Mouse (Mus musculus): ENCODE measurements around the gene Pdpn. TPM values are rescaled to one million over a fixed set of nuclear protein-coding genes. Genes with fewer than 3 reads are reported as not detected.

The Pdpn gene
- total and polyA plus RNA-seq, 2 experiments from 2014 or later: 33.6 to 37.6 TPM

- DNase-seq (ENCODE audit: low spot score) (no peak), ATAC-seq (ENCODE audit: low FRiP score) (no peak)
- H3K4me2 ChIP-seq (ENCODE audit: low read depth, low read length, poor library complexity, severe bottlenecking): no peak overlapping the region
- no peak overlapping the region for H3K9ac ChIP-seq (replicated peaks; ENCODE audit: low read length, poor library complexity, severe bottlenecking)
- peak; percentile 56 for TF ChIP-seq CTCF (IDR thresholded peaks at IDR 0.05)
- no peak overlapping the region for H3K27ac ChIP-seq (ENCODE audit: low read depth, low read length)
- H3K9me3 ChIP-seq (ENCODE audit: low read length): no peaks in the 10 kb centered on the region
- H3K4me3 ChIP-seq (ENCODE audit: low read depth, low read length): no peak overlapping the region
- H3K27me3 ChIP-seq (ENCODE audit: insufficient read depth, low read length): no peaks in the 10 kb centered on the region
- WGBS: 83% methylated on average over 5 of the region's 5 CpGs
- no peaks in the 10 kb centered on the region for H3K4me1 ChIP-seq (ENCODE audit: insufficient read depth, low read length)
- no peaks in the 10 kb centered on the region for H3K36me3 ChIP-seq (ENCODE audit: insufficient read depth, low read length)
These were observed 51.3 kb downstream of the Pdpn start for GRCm38 (mm10) chr4:143248050-143248449.

- Histone ChIP-seq H3K4me2 (ENCODE audit: low read depth, low read length, poor library complexity, severe bottlenecking) (no peak overlapping the region), H3K4me3 (ENCODE audit: low read depth, low read length) (no peak overlapping the region), H3K27ac (ENCODE audit: low read depth, low read length) (no peak overlapping the region), H3K4me1 (ENCODE audit: insufficient read depth, low read length) (no peaks in the 10 kb centered on the region), H3K27me3 (ENCODE audit: insufficient read depth, low read length) (no peaks in the 10 kb centered on the region), H3K36me3 (ENCODE audit: insufficient read depth, low read length) (no peaks in the 10 kb centered on the region), H3K9ac (replicated peaks; ENCODE audit: low read length, poor library complexity, severe bottlenecking) (no peak overlapping the region), H3K9me3 (ENCODE audit: low read length) (no peaks in the 10 kb centered on the region)
- TF ChIP-seq CTCF (IDR thresholded peaks at IDR 0.05): no peak
- 77% methylated on average over 9 of the region's 9 CpGs for WGBS
- DNase-seq (ENCODE audit: low spot score) (no peak), ATAC-seq (ENCODE audit: low FRiP score) (no peak)
These were observed 58.1 kb downstream of the Pdpn start for GRCm38 (mm10) chr4:143241294-143241693.

GRCm38 (mm10) chr4:143239615-143240201 is 59.7 kb downstream of the Pdpn start:
- no peak overlapping the region for H3K4me3 ChIP-seq (ENCODE audit: low read depth, low read length)
- H3K9ac ChIP-seq (replicated peaks; ENCODE audit: low read length, poor library complexity, severe bottlenecking): no peak overlapping the region
- no peaks in the 10 kb centered on the region for H3K27me3 ChIP-seq (ENCODE audit: insufficient read depth, low read length)
- TF ChIP-seq CTCF (IDR thresholded peaks at IDR 0.05): no peak
- DNase-seq (ENCODE audit: low spot score): no peak
- no peaks in the 10 kb centered on the region for H3K9me3 ChIP-seq (ENCODE audit: low read length)
- no peak for ATAC-seq (ENCODE audit: low FRiP score)
- 95% methylated on average over 9 of the region's 9 CpGs for WGBS
- no peak overlapping the region for H3K4me2 ChIP-seq (ENCODE audit: low read depth, low read length, poor library complexity, severe bottlenecking)
- H3K36me3 ChIP-seq (ENCODE audit: insufficient read depth, low read length): no peaks in the 10 kb centered on the region
- no peak overlapping the region for H3K27ac ChIP-seq (ENCODE audit: low read depth, low read length)
- H3K4me1 ChIP-seq (ENCODE audit: insufficient read depth, low read length): no peaks in the 10 kb centered on the region

- Histone ChIP-seq H3K27me3 (ENCODE audit: insufficient read depth, low read length) (no peaks in the 10 kb centered on the region), H3K9ac (replicated peaks; ENCODE audit: low read length, poor library complexity, severe bottlenecking) (no peak overlapping the region), H3K36me3 (ENCODE audit: insufficient read depth, low read length) (no peaks in the 10 kb centered on the region), H3K9me3 (ENCODE audit: low read length) (no peaks in the 10 kb centered on the region), H3K4me1 (ENCODE audit: insufficient read depth, low read length) (no peaks in the 10 kb centered on the region), H3K4me3 (ENCODE audit: low read depth, low read length) (no peak overlapping the region), H3K27ac (ENCODE audit: low read depth, low read length) (no peak overlapping the region), H3K4me2 (ENCODE audit: low read depth, low read length, poor library complexity, severe bottlenecking) (no peak overlapping the region)
- no peak for ATAC-seq (ENCODE audit: low FRiP score)
- no peak for TF ChIP-seq CTCF (IDR thresholded peaks at IDR 0.05)
- no peak for DNase-seq (ENCODE audit: low spot score)
- 93% methylated on average over 5 of the region's 5 CpGs for WGBS
These were observed 60.2 kb downstream of the Pdpn start for GRCm38 (mm10) chr4:143239117-143239516.

- Histone ChIP-seq H3K9me3 (ENCODE audit: low read length) (no peaks in the 10 kb centered on the region), H3K4me3 (ENCODE audit: low read depth, low read length) (no peak overlapping the region), H3K27ac (ENCODE audit: low read depth, low read length) (no peak overlapping the region), H3K9ac (replicated peaks; ENCODE audit: low read length, poor library complexity, severe bottlenecking) (no peak overlapping the region), H3K4me1 (ENCODE audit: insufficient read depth, low read length) (no peaks in the 10 kb centered on the region), H3K4me2 (ENCODE audit: low read depth, low read length, poor library complexity, severe bottlenecking) (no peak overlapping the region), H3K27me3 (ENCODE audit: insufficient read depth, low read length) (no peaks in the 10 kb centered on the region), H3K36me3 (ENCODE audit: insufficient read depth, low read length) (no peaks in the 10 kb centered on the region)
- WGBS: 26% methylated on average over 23 of the region's 23 CpGs
- DNase-seq (ENCODE audit: low spot score) (peak; percentile 63), ATAC-seq (ENCODE audit: low FRiP score) (no peak)
- peak; percentile 89 for TF ChIP-seq CTCF (IDR thresholded peaks at IDR 0.05)
These were observed 60.9 kb downstream of the Pdpn start for GRCm38 (mm10) chr4:143238241-143239031.

- no peaks in the 10 kb centered on the region for H3K4me1 ChIP-seq (ENCODE audit: insufficient read depth, low read length)
- no peaks in the 10 kb centered on the region for H3K36me3 ChIP-seq (ENCODE audit: insufficient read depth, low read length)
- no peak overlapping the region for H3K9ac ChIP-seq (replicated peaks; ENCODE audit: low read length, poor library complexity, severe bottlenecking)
- H3K27me3 ChIP-seq (ENCODE audit: insufficient read depth, low read length): no peaks in the 10 kb centered on the region
- H3K9me3 ChIP-seq (ENCODE audit: low read length): no peaks in the 10 kb centered on the region
- H3K27ac ChIP-seq (ENCODE audit: low read depth, low read length): no peak overlapping the region
- TF ChIP-seq CTCF (IDR thresholded peaks at IDR 0.05): no peak
- 92% methylated on average over 10 of the region's 10 CpGs for WGBS
- DNase-seq (ENCODE audit: low spot score) (no peak), ATAC-seq (ENCODE audit: low FRiP score) (peak; percentile 63; the same call in 1 of the 2 replicates)
- H3K4me3 ChIP-seq (ENCODE audit: low read depth, low read length): no peak overlapping the region
- no peak overlapping the region for H3K4me2 ChIP-seq (ENCODE audit: low read depth, low read length, poor library complexity, severe bottlenecking)
These were observed 67.5 kb downstream of the Pdpn start for GRCm38 (mm10) chr4:143231790-143232422.

Data from midbrain, postnatal 0 days (tissue).